Mouse (Mus musculus) heart, postnatal 0 days (tissue): ENCODE measurements around the gene Bfsp2. TPM values are rescaled to one million over a fixed set of nuclear protein-coding genes. Genes with fewer than 3 reads are reported as not detected.

Experiments
- ATAC-seq: fragments of 200-750 bp; cut with Nextera tagmentation; 2 replicates; pipeline ENCODE4 v1.8.0; 2017; ENCODE audit warnings: low read depth, moderate number of reproducible peaks, moderate library complexity; ENCODE audit not compliant: insufficient read depth
- DNase-seq: peaks from one replicate; pipeline ENCODE4 v3.0.0-alpha.2; 2016; ENCODE audit warnings: low spot score
- H3K27ac ChIP-seq: fragments of 300-500 bp; sonication (generic); 2 replicates; pipeline ENCODE4 v1.5.1; 2014; ENCODE audit warnings: low read depth, mild to moderate bottlenecking
- H3K27me3 ChIP-seq: fragments of 300-500 bp; sonication (generic); 2 replicates; pipeline ENCODE4 v1.6.1; 2014; ENCODE audit warnings: low read length, mixed read lengths; ENCODE audit not compliant: control insufficient read depth, insufficient read depth
- H3K36me3 ChIP-seq: fragments of 300-500 bp; sonication (generic); replicated peaks from 2 replicates; pipeline ENCODE4 v1.6.1; 2014; ENCODE audit warnings: low read length, mixed read lengths; ENCODE audit not compliant: control insufficient read depth, insufficient read depth
- H3K4me1 ChIP-seq: fragments of 300-500 bp; sonication (generic); 2 replicates; pipeline ENCODE4 v1.6.1; 2014; ENCODE audit warnings: antibody characterized with exemption; ENCODE audit not compliant: control insufficient read depth, insufficient read depth
- H3K4me2 ChIP-seq: fragments of 300-500 bp; sonication (generic); 2 replicates; pipeline ENCODE4 v1.6.1; 2014; ENCODE audit warnings: low read depth, mild to moderate bottlenecking, low read length, moderate library complexity
- H3K4me3 ChIP-seq: fragments of 300-500 bp; sonication (generic); 2 replicates; pipeline ENCODE4 v1.5.1; 2014; ENCODE audit warnings: low read depth, low read length
- H3K9ac ChIP-seq: fragments of 300-500 bp; sonication (generic); replicated peaks from 2 replicates; pipeline ENCODE4 v1.6.1; 2014; ENCODE audit warnings: low read depth, low read length, mixed read lengths
- H3K9me3 ChIP-seq: fragments of 300-500 bp; sonication (generic); replicated peaks from 2 replicates; pipeline ENCODE4 v1.6.1; 2016; ENCODE audit warnings: low read length; ENCODE audit not compliant: control insufficient read depth
- CTCF ChIP-seq: IDR thresholded peaks from 2 replicates; pipeline ENCODE4 v1.5.1; 2016; ENCODE audit warnings: antibody characterized with exemption, control low read depth, low read depth
- EP300 ChIP-seq: IDR thresholded peaks from 2 replicates; pipeline ENCODE4 v1.6.1; 2016; ENCODE audit warnings: antibody characterized with exemption, low read depth
- whole genome bisulfite sequencing: fragments of 180-500 bp; shearing (Covaris S2); extraction: QIAGEN DNeasy Blood & Tissue Kit; methylation state at CpG from one replicate; pipeline ENCODE4 v1.1.7; 2014; 5-methylcytosine and 5-hydroxymethylcytosine counted together
- polyA plus RNA-seq: library from polyadenylated mRNA; unstranded; fragments of >200 nt; fragmentation: Nextera tagmentation; extraction: Ambion mirVana; gene quantifications from 2 replicates; pipeline ENCODE4 v1.2.1, GENCODE M21; 2015
- total RNA-seq: library from RNA; depleted of rRNA; stranded (reverse); fragments of >200 nt; gene quantifications from 2 replicates; pipeline ENCODE4 v1.2.3, GENCODE M21; 2014; ENCODE audit warnings: low replicate concordance

Bfsp2 gene
- total and polyA plus RNA-seq, 2 experiments from 2014 or later: 2.3 TPM; not detected in 1

- no peaks in the 10 kb centered on the region for H3K9me3 ChIP-seq
- H3K27ac ChIP-seq: no peak overlapping the region
- TF ChIP-seq EP300 (no peak), CTCF (no peak)
- DNase-seq (no peak), ATAC-seq (no peak)
- no peak overlapping the region for H3K9ac ChIP-seq
- H3K27me3 ChIP-seq: no peaks in the 10 kb centered on the region
- 0 out of 2 replicates have a peak, but pooled peaks cover 5% of the 10 kb centered on the region for H3K4me1 ChIP-seq
- H3K4me3 ChIP-seq: no peak overlapping the region
- H3K4me2 ChIP-seq: no peak overlapping the region
- H3K36me3 ChIP-seq: no peaks in the 10 kb centered on the region
- 92% methylated on average over 1 of the region's 1 CpGs for WGBS
Measured at GRCm38 (mm10) chr9:103459307-103459706, 20.9 kb downstream of the Bfsp2 start.

- H3K36me3 ChIP-seq: no peaks in the 10 kb centered on the region
- H3K4me1 ChIP-seq: no peaks in the 10 kb centered on the region
- no peaks in the 10 kb centered on the region for H3K27me3 ChIP-seq
- no peak overlapping the region for H3K4me2 ChIP-seq
- no peak overlapping the region for H3K4me3 ChIP-seq
- DNase-seq (no peak), ATAC-seq (no peak)
- TF ChIP-seq EP300: no peak
- 0 out of 2 replicates have a peak, but pooled peaks cover 2% of the 10 kb centered on the region for H3K9me3 ChIP-seq
- no peak overlapping the region for H3K27ac ChIP-seq
- H3K9ac ChIP-seq: no peak overlapping the region
- 69% methylated on average over 6 of the region's 6 CpGs for WGBS
Measured at GRCm38 (mm10) chr9:103449651-103450050, 30.6 kb downstream of the Bfsp2 start.

DNA sequence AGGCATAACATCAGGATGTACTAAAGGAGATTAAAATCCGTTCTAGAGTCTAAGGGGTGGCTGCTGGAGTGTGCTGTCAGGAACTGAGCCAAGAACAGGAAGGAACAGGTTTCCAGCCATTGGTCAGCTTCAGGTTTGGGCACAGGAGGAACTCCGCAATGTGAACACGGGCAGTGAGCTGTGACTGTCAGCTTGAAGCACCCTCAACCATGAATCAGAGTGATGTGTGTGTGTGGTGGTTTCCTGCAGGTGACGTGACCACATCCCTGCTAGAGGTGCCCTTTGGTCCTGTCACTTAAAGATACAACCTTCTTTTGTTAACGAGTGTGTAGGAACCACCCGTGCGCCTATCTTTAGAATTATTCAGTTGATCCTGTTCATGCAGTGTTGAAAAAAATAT lies 31.1 kb downstream of the Bfsp2 start:
- no peak overlapping the region for H3K9ac ChIP-seq
- H3K4me3 ChIP-seq: no peak overlapping the region
- no peak overlapping the region for H3K27ac ChIP-seq
- 36% methylated on average over 7 of the region's 7 CpGs for WGBS
- no peak overlapping the region for H3K4me2 ChIP-seq
- no peaks in the 10 kb centered on the region for H3K27me3 ChIP-seq
- no peak for ATAC-seq
- DNase-seq: no peak
- H3K4me1 ChIP-seq: no peaks in the 10 kb centered on the region
- TF ChIP-seq CTCF (no peak), EP300 (no peak)
- H3K36me3 ChIP-seq: no peaks in the 10 kb centered on the region
- 0 out of 2 replicates have a peak, but pooled peaks cover 7% of the 10 kb centered on the region for H3K9me3 ChIP-seq

DNA sequence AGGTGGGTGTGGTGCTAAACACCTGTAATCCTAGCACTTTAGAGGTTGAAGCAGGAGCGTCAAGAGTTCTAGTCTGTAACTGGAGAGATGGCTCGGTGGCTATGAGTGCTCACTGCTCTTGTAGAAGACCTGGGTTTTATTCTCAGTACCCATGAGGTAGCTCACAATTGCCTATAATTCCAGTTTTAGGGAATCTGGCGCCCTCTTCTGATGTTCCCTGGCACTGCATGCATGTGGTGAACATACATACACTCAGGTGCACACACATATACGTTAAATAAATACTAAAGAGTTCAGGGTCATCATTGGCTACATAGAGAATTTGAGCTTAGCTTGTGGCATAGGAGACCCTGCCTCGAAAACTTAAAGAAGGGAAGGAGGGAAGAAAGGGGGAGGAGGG lies 35.6 kb downstream of the Bfsp2 start:
- no peak for ATAC-seq
- Histone ChIP-seq H3K9me3 (0 out of 2 replicates have a peak, but pooled peaks cover 7% of the 10 kb centered on the region), H3K36me3 (no peaks in the 10 kb centered on the region), H3K27me3 (no peaks in the 10 kb centered on the region), H3K4me3 (no peak overlapping the region), H3K4me1 (peaks cover 18% of the 10 kb centered on the region), H3K9ac (no peak overlapping the region), H3K27ac (no peak overlapping the region), H3K4me2 (no peak overlapping the region)
- TF ChIP-seq EP300: no peak
- 0 out of 2 replicates have a peak, but pooled peaks have one; percentile 3 for TF ChIP-seq CTCF
- DNase-seq: no peak
- WGBS: 92% methylated on average over 5 of the region's 5 CpGs

- Histone ChIP-seq H3K36me3 (no peaks in the 10 kb centered on the region), H3K4me1 (peaks cover 21% of the 10 kb centered on the region), H3K4me2 (no peak overlapping the region), H3K27ac (peak overlapping the region; percentile 70), H3K9me3 (0 out of 2 replicates have a peak, but pooled peaks cover 7% of the 10 kb centered on the region), H3K9ac (no peak overlapping the region), H3K27me3 (no peaks in the 10 kb centered on the region), H3K4me3 (no peak overlapping the region)
- WGBS: 57% methylated on average over 7 of the region's 7 CpGs
- no peak for TF ChIP-seq EP300
- no peak for TF ChIP-seq CTCF
- DNase-seq (no peak), ATAC-seq (no peak)
Measured at GRCm38 (mm10) chr9:103443824-103444185, 36.4 kb downstream of the Bfsp2 start.

DNA sequence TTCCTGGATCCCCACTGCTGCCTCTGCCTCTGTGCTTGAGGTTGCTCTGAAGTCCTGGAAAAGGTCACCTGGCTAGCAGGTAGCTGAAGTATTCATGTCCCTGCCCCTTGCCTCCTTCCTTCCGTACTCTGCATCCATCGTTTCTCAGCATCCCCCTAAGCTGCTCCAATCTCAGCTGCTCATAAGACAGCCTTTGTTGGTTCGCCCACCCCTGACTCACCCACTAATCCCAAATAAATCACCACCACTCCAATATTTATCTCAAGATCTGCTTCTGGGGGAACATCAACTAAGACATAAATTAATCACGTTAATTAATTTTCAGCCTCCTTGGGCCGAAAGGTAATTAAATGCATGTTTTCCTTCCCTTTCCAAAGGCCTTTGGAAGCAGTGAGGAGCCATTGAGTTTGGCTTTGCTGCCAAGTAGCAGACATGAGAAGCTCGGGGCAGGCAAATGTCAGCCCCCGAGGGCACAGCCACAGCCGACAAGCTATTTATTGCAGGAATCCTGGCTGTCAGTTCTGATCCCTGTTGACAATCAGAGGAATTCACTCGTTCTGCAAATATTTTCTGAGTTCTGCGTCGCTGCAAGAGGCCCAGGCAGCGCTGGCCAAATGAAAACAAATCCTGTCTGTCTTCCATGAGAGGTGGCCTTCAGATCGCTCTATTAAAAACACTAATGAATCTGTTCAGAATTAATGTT lies 36.9 kb downstream of the Bfsp2 start:
- WGBS: 38% methylated on average over 13 of the region's 13 CpGs
- H3K36me3 ChIP-seq: no peaks in the 10 kb centered on the region
- H3K4me2 ChIP-seq: no peak overlapping the region
- no peaks in the 10 kb centered on the region for H3K27me3 ChIP-seq
- H3K9me3 ChIP-seq: 0 out of 2 replicates have a peak, but pooled peaks cover 7% of the 10 kb centered on the region
- peak overlapping the region; percentile 70 for H3K27ac ChIP-seq
- DNase-seq: no peak
- no peak overlapping the region for H3K4me3 ChIP-seq
- no peak for ATAC-seq
- H3K4me1 ChIP-seq: peaks cover 26% of the 10 kb centered on the region
- TF ChIP-seq CTCF (no peak), EP300 (no peak)
- H3K9ac ChIP-seq: no peak overlapping the region
